In genomic region chr12:117255776-117256342, GRCm38 (mm10) we compare ENCODE assay signal across 23 mouse cellular contexts.
DNase-seq lines count a peak whose midpoint lies in the region; ATAC-seq and TF ChIP-seq lines count a peak whose summit lies in the region.
"Had no signal": no experiment of that assay in that cellular context is flagged by ENCODE, and none has a peak within 500 bp of the region (broad histone marks: within the 10 kb centered on the region; RNA-seq: fewer than 3 reads in every experiment).

No protein-coding gene starts in this region.

- H3K9ac ChIP-seq in hindbrain, embryonic 16.5 days (ENCODE audit: low read depth, low read length) = no peak overlapping the region
- H3K9ac ChIP-seq in hindbrain, embryonic 15.5 days = no peak overlapping the region
- H3K9ac ChIP-seq in midbrain, postnatal 0 days (replicated peaks; ENCODE audit: low read length, poor library complexity, severe bottlenecking) = no peak overlapping the region
- H3K9ac ChIP-seq: embryonic facial prominence, embryonic 15.5 days; heart, embryonic 15.5 days; liver, postnatal 0 days had no signal

- H3K36me3 ChIP-seq in hindbrain, embryonic 10.5 days = peaks cover 55% of the 10 kb centered on the region
- peaks cover 3% of the 10 kb centered on the region; the same call in 1 of the 2 replicates for H3K36me3 ChIP-seq in hindbrain, embryonic 16.5 days (ENCODE audit: control insufficient read depth, insufficient read depth, low read length)
- H3K36me3 ChIP-seq in hindbrain, embryonic 15.5 days = no peaks in the 10 kb centered on the region
- peaks cover 20% of the 10 kb centered on the region for H3K36me3 ChIP-seq in midbrain, postnatal 0 days (ENCODE audit: insufficient read depth, low read length)
- H3K36me3 ChIP-seq: embryonic facial prominence, embryonic 15.5 days; heart, embryonic 15.5 days had no signal

- ATAC-seq in hindbrain, embryonic 16.5 days = no peak
- ATAC-seq in hindbrain, embryonic 15.5 days (ENCODE audit: low FRiP score, low read depth) = peak; percentile 12; the same call in 1 of the 2 replicates
- no peak for ATAC-seq in midbrain, postnatal 0 days (ENCODE audit: low FRiP score)
- ATAC-seq: activated CD4-positive, CD25-positive, alpha-beta regulatory T cell, adult 4 months; liver, postnatal 0 days; Patski had no signal

- no peaks in the 10 kb centered on the region for H3K27me3 ChIP-seq in hindbrain, embryonic 10.5 days (ENCODE audit: insufficient read depth, poor library complexity, severe bottlenecking)
- no peaks in the 10 kb centered on the region for H3K27me3 ChIP-seq in hindbrain, embryonic 16.5 days (replicated peaks; ENCODE audit: control insufficient read depth, insufficient read depth, low read length)
- H3K27me3 ChIP-seq in hindbrain, embryonic 15.5 days = no peaks in the 10 kb centered on the region
- no peaks in the 10 kb centered on the region for H3K27me3 ChIP-seq in midbrain, postnatal 0 days (ENCODE audit: insufficient read depth, low read length)
- H3K27me3 ChIP-seq: embryonic facial prominence, embryonic 15.5 days had no signal

- H3K4me2 ChIP-seq in hindbrain, embryonic 16.5 days (ENCODE audit: low read length) = no peak overlapping the region
- H3K4me2 ChIP-seq in hindbrain, embryonic 15.5 days = no peak overlapping the region
- no peak overlapping the region for H3K4me2 ChIP-seq in midbrain, postnatal 0 days (ENCODE audit: low read depth, low read length, poor library complexity, severe bottlenecking)
- H3K4me2 ChIP-seq: embryonic facial prominence, embryonic 15.5 days; heart, embryonic 15.5 days had no signal

- TF ChIP-seq CTCF in midbrain, postnatal 0 days (IDR thresholded peaks at IDR 0.05) = no peak

- H3K27ac ChIP-seq in hindbrain, embryonic 10.5 days = peak overlapping the region; percentile 93
- no peak overlapping the region for H3K27ac ChIP-seq in hindbrain, embryonic 16.5 days (ENCODE audit: low read depth, low read length)
- H3K27ac ChIP-seq in hindbrain, embryonic 15.5 days (replicated peaks) = no peak overlapping the region
- peak overlapping the region; percentile 62 for H3K27ac ChIP-seq in midbrain, postnatal 0 days (ENCODE audit: low read depth, low read length)
- H3K27ac ChIP-seq: embryonic facial prominence, embryonic 15.5 days; heart, adult 2 months; heart, embryonic 15.5 days had no signal

- DNase-seq in hindbrain, embryonic 10.5 days (ENCODE audit: low spot score) = no peak
- DNase-seq in lung, postnatal 36 days = peak; percentile 1
- DNase-seq in lung, adult 18-20 months = no peak
- DNase-seq in midbrain, postnatal 0 days (ENCODE audit: low spot score) = no peak
- DNase-seq in right cerebral cortex, postnatal 4 days = no peak
- no peak for DNase-seq in spleen, postnatal 4 days (ENCODE audit: low spot score in 2 of 2)
- DNase-seq: adrenal gland, postnatal 36 days; cerebellum, adult 2 months; gastrocnemius, postnatal 10 days; heart, adult 2 months; kidney, adult 11 months; kidney, postnatal 10 days; layer of hippocampus, adult 9-11 months; liver; liver, postnatal 0 days; spleen, adult 18-20 months; thymus, postnatal 14 days had no signal

- 53% methylated on average over 2 of the region's 2 CpGs for WGBS in hindbrain, embryonic 10.5 days
- 59% methylated on average over 2 of the region's 2 CpGs for WGBS in hindbrain, embryonic 16.5 days
- 69% methylated on average over 2 of the region's 2 CpGs for whole genome bisulfite sequencing in hindbrain, embryonic 15.5 days
- 60% methylated on average over 2 of the region's 2 CpGs for WGBS in midbrain, postnatal 0 days

- peaks cover 95% of the 10 kb centered on the region for H3K4me1 ChIP-seq in hindbrain, embryonic 10.5 days (replicated peaks)
- peaks cover 25% of the 10 kb centered on the region for H3K4me1 ChIP-seq in hindbrain, embryonic 16.5 days (ENCODE audit: control insufficient read depth, insufficient read depth, low read depth, low read length)
- peaks cover 44% of the 10 kb centered on the region for H3K4me1 ChIP-seq in hindbrain, embryonic 15.5 days (replicated peaks)
- H3K4me1 ChIP-seq in midbrain, postnatal 0 days (ENCODE audit: insufficient read depth, low read length) = peaks cover 24% of the 10 kb centered on the region

- no peak overlapping the region for H3K4me3 ChIP-seq in hindbrain, embryonic 10.5 days
- no peak overlapping the region for H3K4me3 ChIP-seq in hindbrain, embryonic 16.5 days (ENCODE audit: low read length)
- H3K4me3 ChIP-seq in hindbrain, embryonic 15.5 days = no peak overlapping the region
- no peak overlapping the region for H3K4me3 ChIP-seq in midbrain, postnatal 0 days (ENCODE audit: low read depth, low read length)
- H3K4me3 ChIP-seq: embryonic facial prominence, embryonic 15.5 days; heart, adult 2 months; heart, embryonic 15.5 days had no signal

- no peaks in the 10 kb centered on the region for H3K9me3 ChIP-seq in hindbrain, embryonic 10.5 days
- H3K9me3 ChIP-seq in hindbrain, embryonic 16.5 days (ENCODE audit: control insufficient read depth, low read length) = no peaks in the 10 kb centered on the region
- H3K9me3 ChIP-seq in hindbrain, embryonic 15.5 days = no peaks in the 10 kb centered on the region
- no peaks in the 10 kb centered on the region for H3K9me3 ChIP-seq in midbrain, postnatal 0 days (ENCODE audit: low read length)
- H3K9me3 ChIP-seq: embryonic facial prominence, embryonic 15.5 days; heart, embryonic 15.5 days had no signal

Comparison
In these comparisons a context has a peak if more than half of its experiments do, and no peak if none do; other contexts are left out.
1. H3K27ac ChIP-seq: peak in hindbrain, embryonic 10.5 days (single experiment) and midbrain, postnatal 0 days (single experiment); none in hindbrain, embryonic 16.5 days (single experiment) and hindbrain, embryonic 15.5 days (single experiment).